20 mouse cellular contexts compared by ENCODE assay signal in genomic region chr11:101220853-101221252, GRCm38 (mm10). TPM values are rescaled to one million over a fixed set of nuclear protein-coding genes. Genes with fewer than 3 reads are reported as not detected.
DNase-seq lines count a peak whose midpoint lies in the region; ATAC-seq and TF ChIP-seq lines count a peak whose summit lies in the region.
"Had no signal": no experiment of that assay in that cellular context is flagged by ENCODE, and none has a peak within 500 bp of the region (broad histone marks: within the 10 kb centered on the region; RNA-seq: fewer than 3 reads in every experiment).

No protein-coding gene starts in this region.

- H3K4me2 ChIP-seq in lung, postnatal 0 days (replicated peaks; ENCODE audit: low read depth, low read length) = no peak overlapping the region
- H3K4me2 ChIP-seq: embryonic facial prominence, embryonic 12.5 days had no signal

- H3K4me3 ChIP-seq in gastrocnemius, adult 2 months = no peak overlapping the region
- H3K4me3 ChIP-seq in kidney, adult 2 months (ENCODE audit: insufficient read depth, low read depth, low read length) = no peak overlapping the region
- H3K4me3 ChIP-seq in lung, postnatal 0 days (ENCODE audit: low read depth, low read length) = no peak overlapping the region
- H3K4me3 ChIP-seq in left cerebral cortex, adult 2 months = no peak overlapping the region
- H3K4me3 ChIP-seq: embryonic facial prominence, embryonic 12.5 days; hindbrain, embryonic 10.5 days had no signal

- DNase-seq in gastrocnemius, adult 2 months = no peak
- DNase-seq in gastrocnemius, postnatal 25 days = no peak
- no peak for DNase-seq in kidney, adult 2 months
- DNase-seq in kidney, adult 18-20 months = no peak
- DNase-seq in lung, postnatal 0 days (ENCODE audit: low spot score) = peak; percentile 21
- no peak for DNase-seq in lung, postnatal 4 days
- DNase-seq in spleen, postnatal 4 days (ENCODE audit: low spot score in 2 of 2) = no peak
- DNase-seq in left cerebral cortex, adult 2 months (ENCODE audit: extremely low spot score in 1 of 2, low spot score in 2 of 2) = no peak
- DNase-seq: cerebellum, adult 11 months; cerebellum, postnatal 36 days; forebrain, postnatal 0 days; liver; lung, adult 2 months; thymus, postnatal 4 days had no signal

- H3K27me3 ChIP-seq in kidney, adult 2 months (replicated peaks; ENCODE audit: control insufficient read depth, insufficient read depth, low read length) = no peaks in the 10 kb centered on the region
- H3K27me3 ChIP-seq in lung, postnatal 0 days (replicated peaks; ENCODE audit: insufficient read depth, low read length) = no peaks in the 10 kb centered on the region
- H3K27me3 ChIP-seq: CH12.LX; embryonic facial prominence, embryonic 12.5 days; Patski had no signal

- H3K36me3 ChIP-seq in kidney, adult 2 months (ENCODE audit: control insufficient read depth, insufficient read depth, low read length) = no peaks in the 10 kb centered on the region; the same call in 1 of the 2 replicates
- peaks cover under 1% of the 10 kb centered on the region; the same call in 1 of the 2 replicates for H3K36me3 ChIP-seq in lung, postnatal 0 days (ENCODE audit: insufficient read depth, low read length)
- H3K36me3 ChIP-seq: embryonic facial prominence, embryonic 12.5 days; hindbrain, embryonic 10.5 days had no signal

- H3K4me1 ChIP-seq in kidney, adult 2 months (ENCODE audit: control insufficient read depth, insufficient read depth, low read length) = peaks cover 23% of the 10 kb centered on the region; the same call in 1 of the 2 replicates
- H3K4me1 ChIP-seq in lung, postnatal 0 days (ENCODE audit: insufficient read depth, low read depth, low read length) = no peaks in the 10 kb centered on the region; the same call in 1 of the 2 replicates

- WGBS in kidney, adult 2 months = 38% methylated on average over 2 of the region's 2 CpGs
- 14% methylated on average over 2 of the region's 2 CpGs for WGBS in lung, postnatal 0 days

- no peak for TF ChIP-seq CTCF in gastrocnemius, adult 2 months (IDR thresholded peaks at IDR 0.05)
- no peak for TF ChIP-seq CTCF in kidney, adult 2 months (conservative IDR thresholded peaks at IDR 0.05; ENCODE audit: insufficient read depth, insufficient read length, low read depth, low read length)
- no peak for TF ChIP-seq CTCF in lung, postnatal 0 days (IDR thresholded peaks at IDR 0.05)
- no peak for TF ChIP-seq CTCF in left cerebral cortex, adult 2 months (IDR thresholded peaks at IDR 0.05)

- ATAC-seq in lung, postnatal 0 days = peak; percentile 39; the same call in 1 of the 2 replicates
- ATAC-seq: forebrain, postnatal 0 days; Patski had no signal

- no peak overlapping the region for H3K9ac ChIP-seq in lung, postnatal 0 days (replicated peaks; ENCODE audit: low read depth)
- H3K9ac ChIP-seq: embryonic facial prominence, embryonic 12.5 days; forebrain, postnatal 0 days had no signal

- no peak for TF ChIP-seq POLR2A in kidney, adult 2 months (IDR thresholded peaks at IDR 0.05; ENCODE audit: low read depth, low read length)

- no peaks in the 10 kb centered on the region for H3K9me3 ChIP-seq in lung, postnatal 0 days (ENCODE audit: low read length)
- H3K9me3 ChIP-seq: embryonic facial prominence, embryonic 12.5 days; hindbrain, embryonic 10.5 days had no signal

- no peak for TF ChIP-seq EP300 in lung, postnatal 0 days (IDR thresholded peaks at IDR 0.05)

- intact Hi-C loops in gastrocnemius, adult 2 months (cut with DNase I) = no loop called here
- intact Hi-C loops in left cerebral cortex, adult 2 months (cut with DNase I) = no loop called here

- peak overlapping the region; percentile 49 for H3K27ac ChIP-seq in gastrocnemius, adult 2 months
- peak overlapping the region; percentile 73 for H3K27ac ChIP-seq in kidney, adult 2 months (ENCODE audit: insufficient read depth, low read depth, low read length)
- peak overlapping the region; percentile 65 for H3K27ac ChIP-seq in lung, postnatal 0 days (ENCODE audit: low read length)
- H3K27ac ChIP-seq in left cerebral cortex, adult 2 months = no peak overlapping the region
- H3K27ac ChIP-seq: embryonic facial prominence, embryonic 12.5 days; hindbrain, embryonic 10.5 days had no signal

RNA-seq across cellular contexts. Expression of gene Ezh1, which starts 5.4 kb away (rescaled TPM):
- total RNA-seq in gastrocnemius, adult 2 months (2021) = 10 to 100 TPM; 25.9 to 26.3 TPM
- total RNA-seq in gastrocnemius, postnatal 25 days (2021) = 10 to 100 TPM; 17.8 to 18.9 TPM
- polyA plus RNA-seq in kidney, adult 2 months (2012; rRNA removed) = 44.8 and 48.5 TPM in 2 replicates
- polyA plus RNA-seq in lung, postnatal 0 days (2015; fragmentation: Nextera tagmentation; extraction: Ambion mirVana) = 17.1 and 17.4 TPM in 2 replicates
- total RNA-seq in left cerebral cortex, adult 2 months (2021) = 10 to 100 TPM; 56.9 to 62.1 TPM

RNA-seq across cellular contexts. Expression of gene Ramp2, which starts 25.0 kb away (rescaled TPM):
- total RNA-seq in gastrocnemius, adult 2 months (2021) = 10 to 100 TPM; 34.8 to 37.0 TPM
- 10 to 100 TPM; 31.8 to 51.8 TPM for total RNA-seq in gastrocnemius, postnatal 25 days (2021)
- 75.9 and 86.6 TPM in 2 replicates for polyA plus RNA-seq in kidney, adult 2 months (2012; rRNA removed)
- 759 and 834 TPM in 2 replicates for polyA plus RNA-seq in lung, postnatal 0 days (2015; fragmentation: Nextera tagmentation; extraction: Ambion mirVana)
- 10 to 100 TPM; 35.7 to 40.8 TPM for total RNA-seq in left cerebral cortex, adult 2 months (2021)
- total RNA-seq: megakaryocyte-erythroid progenitor cell, adult 5-6 weeks had no signal

RNA-seq across cellular contexts. Expression of gene Vps25, which starts 32.7 kb away (rescaled TPM):
- total RNA-seq in gastrocnemius, adult 2 months (2021) = 10 to 100 TPM; 40.2 to 53.4 TPM
- 10 to 100 TPM; 31.8 to 36.4 TPM for total RNA-seq in gastrocnemius, postnatal 25 days (2021)
- 112 and 116 TPM in 2 replicates for polyA plus RNA-seq in kidney, adult 2 months (2012; rRNA removed)
- polyA plus RNA-seq in lung, postnatal 0 days (2015; fragmentation: Nextera tagmentation; extraction: Ambion mirVana) = 121 and 133 TPM in 2 replicates
- 10 to 100 TPM; 59.3 to 61.0 TPM for total RNA-seq in left cerebral cortex, adult 2 months (2021)

RNA-seq across cellular contexts. Expression of gene Wnk4, which starts 39.5 kb away (rescaled TPM):
- under 1 TPM; 0.08 to 0.22 TPM for total RNA-seq in gastrocnemius, adult 2 months (2021)
- under 1 TPM in 1 of 2 experiments, not detected in 1; 0.48 TPM for total RNA-seq in gastrocnemius, postnatal 25 days (2021)
- polyA plus RNA-seq in kidney, adult 2 months (2012; rRNA removed) = 134 and 160 TPM in 2 replicates
- polyA plus RNA-seq in lung, postnatal 0 days (2015; fragmentation: Nextera tagmentation; extraction: Ambion mirVana) = 10.6 and 14.6 TPM in 2 replicates
- total RNA-seq in left cerebral cortex, adult 2 months (2021) = 1 to 10 TPM; 4.5 to 8.0 TPM

RNA-seq across cellular contexts. Expression of gene Ccr10, which starts 45.6 kb away (rescaled TPM):
- total RNA-seq in gastrocnemius, adult 2 months (2021) = not detected
- not detected for total RNA-seq in gastrocnemius, postnatal 25 days (2021)
- 0.33 and 0.34 TPM in 2 replicates for polyA plus RNA-seq in kidney, adult 2 months (2012; rRNA removed)
- 0.06 and 0.20 TPM in 2 replicates for polyA plus RNA-seq in lung, postnatal 0 days (2015; fragmentation: Nextera tagmentation; extraction: Ambion mirVana)
- total RNA-seq in left cerebral cortex, adult 2 months (2021) = under 1 TPM in 1 of 2 experiments, not detected in 1; 0.38 TPM
- total RNA-seq: gastrocnemius, adult 8-10 months; megakaryocyte-erythroid progenitor cell, adult 5-6 weeks had no signal
